Mouse (Mus musculus) embryonic facial prominence, embryonic 15.5 days (tissue): ENCODE data around the gene Vmn2r29. TPM values are rescaled to one million over a fixed set of nuclear protein-coding genes. Genes with fewer than 3 reads are reported as not detected.

ENCODE experiments used
- polyA plus RNA-seq: library from polyadenylated mRNA; unstranded; fragments of >200 nt; fragmentation: Nextera tagmentation; extraction: Ambion mirVana; gene quantifications from 2 replicates; pipeline ENCODE4 v1.2.1, GENCODE M21; 2015

The Vmn2r29 gene
- polyA plus RNA-seq, 1 experiment from 2014 or later = 1.2 TPM

Other genes starting within 250 kb of the Vmn2r29 start
- gene Zfp954, start 125.8 kb downstream of the Vmn2r29 start, polyA plus RNA-seq = 13.3 and 13.4 TPM in 2 replicates
- gene Zfp773, start 110.6 kb downstream of the Vmn2r29 start, polyA plus RNA-seq = 1.9 and 2.3 TPM in 2 replicates
- gene Zfp418, start 76.0 kb downstream of the Vmn2r29 start, polyA plus RNA-seq = 2.3 and 3.0 TPM in 2 replicates
- 10.1 and 10.3 TPM in 2 replicates for gene Zfp772, start 37.3 kb downstream of the Vmn2r29 start, polyA plus RNA-seq
- 5.0 and 6.0 TPM in 2 replicates for gene Gm45844, start 31.0 kb upstream of the Vmn2r29 start, polyA plus RNA-seq
- 57.0 and 57.1 TPM in 2 replicates for gene Clcn4, start 53.5 kb upstream of the Vmn2r29 start, polyA plus RNA-seq
- not detected in 2 replicates for gene Vmn2r30, start 90.3 kb upstream of the Vmn2r29 start, polyA plus RNA-seq
- gene Gm45783, start 127.2 kb upstream of the Vmn2r29 start, polyA plus RNA-seq = not detected in 2 replicates
- not detected in 2 replicates for gene Vmn2r31, start 152.4 kb upstream of the Vmn2r29 start, polyA plus RNA-seq
- not detected in 2 replicates for gene Vmn2r32, start 232.7 kb upstream of the Vmn2r29 start, polyA plus RNA-seq